Mouse (Mus musculus): ENCODE results near the gene Fignl1. TPM values are rescaled to one million over a fixed set of nuclear protein-coding genes. Genes with fewer than 3 reads are reported as not detected.

Fignl1 gene
- total RNA-seq, 4 experiments from 2014 or later = 0.28 to 0.46 (median 0.37) TPM

DNA sequence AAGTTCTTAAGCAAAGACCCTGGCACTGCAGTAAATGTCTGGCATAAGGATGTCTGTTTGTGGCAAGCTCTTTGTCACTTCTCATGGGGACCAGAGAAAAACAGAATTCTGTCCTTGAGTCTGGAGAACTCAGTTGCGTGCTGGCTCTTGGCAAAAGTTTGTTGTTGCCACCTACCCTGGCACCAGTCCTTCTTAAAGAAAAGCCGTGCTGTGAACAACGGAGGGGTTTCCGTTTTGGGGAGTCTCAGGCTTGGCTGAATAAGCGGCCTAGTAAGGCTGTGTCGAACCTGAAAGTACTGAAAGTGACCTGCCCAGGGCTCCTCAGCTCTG lies 24.0 kb upstream of the Fignl1 start:
- no peak for DNase-seq (ENCODE audit: low spot score)

- DNase-seq (ENCODE audit: low spot score) = no peak
These were observed 23.4 kb upstream of the Fignl1 start for GRCm38 (mm10) chr11:11831940-11832754.

DNA sequence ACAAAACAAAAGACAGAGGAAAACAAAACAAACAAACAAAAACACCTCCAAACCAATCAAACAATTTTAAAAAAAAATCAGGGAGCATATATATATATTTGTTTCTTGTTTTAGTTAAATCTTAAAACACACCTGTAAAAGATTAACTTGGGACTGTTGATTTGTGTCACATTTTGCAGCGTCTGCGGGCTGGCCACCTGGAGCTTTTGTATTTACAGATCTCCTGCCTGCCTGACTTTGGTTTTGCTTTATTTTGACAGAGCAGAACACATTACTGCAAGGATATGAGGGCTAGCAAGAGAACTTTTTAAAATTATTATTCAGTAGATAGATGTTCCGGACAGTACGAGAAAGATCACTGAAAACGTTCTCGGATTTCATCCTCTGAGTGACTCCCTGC lies 22.8 kb upstream of the Fignl1 start:
- no peak for DNase-seq (ENCODE audit: low spot score)

- DNase-seq (ENCODE audit: low spot score) = no peak
These were observed 22.2 kb upstream of the Fignl1 start for GRCm38 (mm10) chr11:11830884-11831495.

DNA sequence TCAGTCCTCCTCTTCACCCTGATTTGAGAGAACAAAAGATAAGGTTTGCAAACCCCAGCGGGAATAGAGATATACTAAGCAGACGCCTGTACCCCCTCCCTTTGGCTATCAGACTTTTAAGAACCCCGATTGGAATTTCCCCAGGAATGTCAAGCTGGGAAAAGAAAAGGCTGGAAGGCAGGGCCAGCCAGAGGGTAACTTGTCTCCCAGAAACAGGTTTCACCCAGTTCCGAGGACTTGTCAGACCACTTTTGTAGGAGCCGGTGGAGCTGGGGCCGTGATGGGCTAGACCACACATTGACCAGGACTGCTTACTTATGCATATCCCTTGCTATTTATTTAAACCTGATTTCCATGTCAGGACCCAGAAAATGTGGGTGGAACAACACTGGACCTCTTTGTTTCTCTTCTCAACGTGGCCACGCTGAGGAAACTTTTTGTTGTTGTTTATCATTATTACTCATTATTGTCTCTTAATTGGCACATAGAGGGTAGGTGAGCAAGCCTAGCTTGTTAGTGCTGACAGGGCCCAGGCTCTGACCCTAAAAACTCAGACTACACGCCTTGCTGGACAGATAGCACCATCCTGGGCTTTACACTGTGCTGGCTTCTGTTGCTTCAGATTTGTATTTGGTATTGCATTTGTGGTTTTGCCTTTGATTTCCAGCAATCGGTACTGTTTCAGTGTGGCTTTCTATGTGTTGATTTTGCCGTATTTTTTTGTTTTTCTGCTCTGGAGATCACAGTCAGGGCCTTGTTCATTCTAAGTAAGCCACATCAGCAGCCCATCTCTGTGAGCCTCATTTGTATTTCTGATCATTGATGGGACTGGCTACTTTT lies 20.6 kb upstream of the Fignl1 start:
- no peak for DNase-seq (ENCODE audit: low spot score)

GRCm38 (mm10) chr11:11828761-11829160 lies 20.0 kb upstream of the Fignl1 start:
- no peak for DNase-seq (ENCODE audit: low spot score)

GRCm38 (mm10) chr11:11828251-11828650 lies 19.5 kb upstream of the Fignl1 start:
- no peak for DNase-seq (ENCODE audit: low spot score)

DNA sequence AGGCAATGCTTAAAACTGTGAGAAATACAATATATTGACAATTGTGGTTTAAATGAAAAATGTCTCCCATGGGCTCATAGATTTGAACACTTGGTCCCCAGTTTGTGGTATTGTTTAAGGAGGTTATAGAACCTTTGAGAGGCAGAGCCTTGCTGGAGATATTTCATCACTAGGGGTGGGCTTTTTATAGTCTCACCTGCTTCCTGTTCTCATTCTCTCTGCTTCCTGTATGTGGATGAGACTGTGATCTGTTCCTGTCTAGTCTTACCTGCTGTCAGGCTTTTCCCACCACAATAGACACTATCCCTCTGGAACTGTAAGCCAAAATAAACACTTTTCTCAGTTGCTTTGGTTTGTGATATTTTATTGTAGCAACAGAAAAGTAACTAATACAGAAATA lies 17.7 kb upstream of the Fignl1 start:
- no peak for DNase-seq (ENCODE audit: low spot score)

DNA sequence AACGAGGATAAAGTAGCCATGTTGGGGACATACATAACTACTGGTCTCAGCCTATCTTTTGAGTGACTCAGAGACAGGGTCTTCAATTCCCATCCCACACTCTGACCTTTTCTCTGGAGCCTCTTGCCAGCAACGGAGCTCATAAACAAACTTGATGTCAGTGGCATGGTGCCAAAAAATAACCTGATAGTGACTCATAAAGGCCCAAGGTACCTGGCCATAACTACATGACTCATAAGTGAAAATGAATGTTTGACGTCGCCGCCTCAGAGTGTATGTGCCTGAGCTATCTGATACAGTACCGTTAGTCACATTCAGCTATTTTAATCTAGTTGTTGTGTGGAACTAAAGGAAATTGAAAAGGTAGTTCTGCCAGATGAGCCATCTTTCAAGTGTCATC lies 16.9 kb upstream of the Fignl1 start:
- no peak for DNase-seq (ENCODE audit: low spot score)

GRCm38 (mm10) chr11:11824970-11825635 lies 16.3 kb upstream of the Fignl1 start:
- no peak for DNase-seq (ENCODE audit: low spot score)

- DNase-seq (ENCODE audit: low spot score) = peak; percentile 51
These were observed 15.5 kb upstream of the Fignl1 start for GRCm38 (mm10) chr11:11823980-11824911.

DNA sequence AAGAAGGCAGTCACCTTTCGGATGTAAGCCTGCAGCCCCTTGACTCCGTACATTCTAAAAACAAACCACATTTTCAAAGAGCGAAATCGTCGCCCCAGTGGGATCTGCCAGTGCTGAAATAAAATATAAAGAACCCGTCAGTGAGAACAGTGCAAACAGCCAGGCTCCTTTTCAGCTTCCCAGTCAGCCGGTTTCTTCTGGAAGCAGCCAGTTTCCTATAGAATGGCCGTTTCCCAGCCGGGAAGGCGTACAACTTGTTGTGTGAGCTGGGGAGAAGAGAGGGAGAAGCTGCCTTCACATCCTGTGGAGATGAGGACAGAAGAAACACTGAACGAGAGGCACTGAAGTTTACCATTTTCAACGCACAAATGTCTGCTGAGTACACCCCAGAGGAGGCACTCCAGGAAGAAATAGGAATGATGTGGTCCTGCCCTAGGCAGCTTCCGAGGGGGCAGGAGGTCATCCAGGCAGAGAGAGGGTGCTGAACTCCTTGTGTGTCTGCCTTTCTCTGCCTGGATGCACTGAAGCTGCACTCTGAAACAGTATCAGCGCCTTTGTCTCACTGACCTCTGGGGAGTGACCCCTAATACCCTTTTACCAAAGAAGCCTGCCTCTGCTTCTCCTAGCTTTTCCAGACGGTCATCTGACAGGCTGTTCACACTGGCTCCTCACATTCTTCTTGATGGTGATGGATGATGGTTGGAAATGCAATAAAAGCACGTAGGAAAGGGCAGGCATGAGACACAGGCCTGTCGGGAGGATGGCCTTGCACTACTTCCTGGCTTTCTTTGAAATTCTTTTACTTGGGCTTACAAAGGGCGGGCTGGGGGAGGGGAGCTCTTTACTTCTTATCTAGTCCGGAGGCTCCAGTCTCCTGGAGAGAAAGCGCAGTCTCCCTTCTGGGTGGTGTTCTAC lies 13.7 kb upstream of the Fignl1 start:
- no peak for DNase-seq (ENCODE audit: low spot score)

GRCm38 (mm10) chr11:11821387-11821975 lies 12.7 kb upstream of the Fignl1 start:
- DNase-seq (ENCODE audit: low spot score) = no peak

DNA sequence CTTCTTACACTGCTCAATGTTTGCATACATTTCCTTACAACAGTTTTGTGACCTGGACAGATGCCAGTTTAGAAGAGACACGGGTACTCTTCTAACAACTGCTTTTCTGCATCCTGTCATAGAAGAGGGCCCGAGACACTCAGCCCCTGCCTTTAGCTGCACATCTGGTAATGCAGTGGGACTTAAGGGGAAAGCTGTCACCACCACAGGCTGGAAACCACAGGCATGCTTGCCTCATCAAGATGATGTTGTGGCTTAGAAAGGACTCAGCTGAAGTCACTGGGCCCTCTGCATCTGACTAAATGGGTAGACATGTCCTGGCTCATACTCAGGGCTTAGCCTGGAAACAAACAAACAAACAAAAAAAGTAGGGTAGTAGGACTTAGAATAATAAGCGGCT lies 12.0 kb upstream of the Fignl1 start:
- DNase-seq (ENCODE audit: low spot score) = no peak

DNA sequence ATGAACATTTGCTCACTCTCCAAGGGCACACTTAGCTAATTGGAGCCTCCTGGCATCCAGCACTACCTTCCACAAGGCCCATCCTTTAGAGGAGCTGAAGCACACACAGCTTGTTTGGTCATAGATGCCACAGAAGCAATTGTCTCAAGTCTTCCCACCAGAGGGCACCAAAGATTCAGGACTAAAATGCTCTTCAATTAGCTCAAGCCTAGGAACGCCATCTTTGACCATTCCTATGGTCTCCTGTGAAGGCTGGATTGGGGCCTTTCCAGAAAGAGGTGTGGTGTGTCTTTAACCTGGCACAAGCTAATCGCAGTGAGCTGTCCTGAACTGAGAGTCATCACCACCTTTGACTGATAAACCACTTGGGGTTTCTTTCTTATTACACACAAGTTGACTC lies 11.5 kb upstream of the Fignl1 start:
- DNase-seq (ENCODE audit: low spot score) = peak; percentile 86

DNA sequence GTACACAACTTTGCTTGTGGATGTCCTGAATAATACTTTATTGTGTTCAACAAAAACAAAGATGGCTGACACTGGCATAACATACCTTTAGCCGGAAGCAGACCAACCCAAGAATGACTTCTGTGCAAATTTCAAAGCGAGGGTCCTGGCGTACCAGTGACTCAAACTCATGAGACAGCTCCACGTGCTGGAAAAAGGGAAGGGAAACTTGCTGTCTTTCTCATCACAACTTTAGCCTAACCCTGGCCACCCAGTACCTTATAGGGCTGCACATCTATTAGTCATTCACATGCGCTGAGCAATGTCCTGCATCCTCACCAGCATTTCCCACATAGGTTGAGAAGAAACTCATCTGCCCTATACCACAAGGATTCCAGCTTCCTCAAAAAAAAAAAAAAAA lies 10.4 kb upstream of the Fignl1 start:
- DNase-seq (ENCODE audit: low spot score) = no peak

GRCm38 (mm10) chr11:11818797-11819196 lies 10.0 kb upstream of the Fignl1 start:
- no peak for DNase-seq (ENCODE audit: low spot score)

- DNase-seq (ENCODE audit: low spot score) = no peak
These were observed 7.0 kb upstream of the Fignl1 start for GRCm38 (mm10) chr11:11815737-11816136.

GRCm38 (mm10) chr11:11811906-11812480 lies 3.2 kb upstream of the Fignl1 start:
- DNase-seq (ENCODE audit: low spot score) = peak; percentile 62
